Comparison of ENCODE assay signal across 8 mouse cellular contexts in the genomic region with DNA sequence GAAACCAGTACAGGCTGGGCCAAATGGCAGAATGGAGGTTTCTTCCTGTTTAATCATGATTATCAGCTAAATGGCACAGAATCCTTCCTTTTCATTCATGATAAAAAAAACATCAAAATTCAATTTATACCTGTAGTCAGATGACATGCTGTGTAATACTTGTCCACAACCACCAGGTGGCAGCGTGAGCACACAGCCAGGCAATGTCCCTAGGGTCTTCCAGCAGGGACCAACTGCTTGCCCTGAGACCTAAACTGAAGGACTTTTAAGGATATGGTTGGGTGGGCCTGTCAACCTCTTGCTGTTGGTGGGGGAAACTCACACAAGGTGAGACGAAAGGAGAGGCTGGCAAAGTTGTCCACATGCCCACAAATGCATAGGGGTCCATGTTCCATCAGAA. TPM values are rescaled to one million over a fixed set of nuclear protein-coding genes. Genes with fewer than 3 reads are reported as not detected.
A peak's percentile ranks its signal among the peaks of the same experiment; 100 is the strongest.
DNase-seq lines count a peak whose midpoint lies in the region; ATAC-seq and TF ChIP-seq lines count a peak whose summit lies in the region.

No protein-coding gene starts in this region.

- H3K9ac ChIP-seq in kidney, embryonic 14.5 days (ENCODE audit: low read depth, low read length) = no peak overlapping the region
- no peak overlapping the region for H3K9ac ChIP-seq in CH12.LX (ENCODE audit: insufficient read depth, low read depth)
- peak overlapping the region; percentile 24; the same call in 1 of the 2 replicates for H3K9ac ChIP-seq in midbrain, postnatal 0 days (replicated peaks; ENCODE audit: low read length, poor library complexity, severe bottlenecking)

- H3K9me3 ChIP-seq in kidney, embryonic 14.5 days (ENCODE audit: control insufficient read depth, low read length) = no peaks in the 10 kb centered on the region
- H3K9me3 ChIP-seq in CH12.LX (replicated peaks; ENCODE audit: low read length) = no peaks in the 10 kb centered on the region
- H3K9me3 ChIP-seq in midbrain, postnatal 0 days (ENCODE audit: low read length) = no peaks in the 10 kb centered on the region

- no peaks in the 10 kb centered on the region for H3K79me2 ChIP-seq in CH12.LX (replicated peaks; ENCODE audit: control insufficient read depth, extremely low read depth, insufficient read depth, poor library complexity, severe bottlenecking)

- H3K4me3 ChIP-seq in kidney, embryonic 14.5 days (ENCODE audit: low read length) = no peak overlapping the region
- H3K4me3 ChIP-seq in CH12.LX (replicated peaks in 1 of 3; ENCODE audit: low read depth in 2 of 3, low read length in 2 of 3, poor library complexity in 1 of 3) = no peak overlapping the region
- H3K4me3 ChIP-seq in midbrain, postnatal 0 days (ENCODE audit: low read depth, low read length) = no peak overlapping the region

- no peak for TF ChIP-seq EP300 in CH12.LX (IDR thresholded peaks at IDR 0.05; ENCODE audit: low read length)

- no peak overlapping the region for H3K27ac ChIP-seq in kidney, embryonic 14.5 days (ENCODE audit: low read depth, low read length)
- no peak overlapping the region for H3K27ac ChIP-seq in CH12.LX (ENCODE audit: insufficient read depth, low read depth)
- H3K27ac ChIP-seq in midbrain, postnatal 0 days (ENCODE audit: low read depth, low read length) = no peak overlapping the region

- WGBS in kidney, embryonic 14.5 days = 4% methylated on average over 2 of the region's 2 CpGs
- WGBS in midbrain, postnatal 0 days = 2% methylated on average over 2 of the region's 2 CpGs

- peaks cover 42% of the 10 kb centered on the region for H3K36me3 ChIP-seq in kidney, embryonic 14.5 days (ENCODE audit: control insufficient read depth, insufficient read depth, low read length)
- peaks cover 70 to 98% of the 10 kb centered on the region in 2 experiments for H3K36me3 ChIP-seq in CH12.LX (replicated peaks in 1 of 2; ENCODE audit: control insufficient read depth in 1 of 2, insufficient read depth in 1 of 2, low read length in 1 of 2)
- H3K36me3 ChIP-seq in midbrain, postnatal 0 days (ENCODE audit: insufficient read depth, low read length) = peaks cover 30% of the 10 kb centered on the region

- no peak for TF ChIP-seq POLR2A in CH12.LX (IDR thresholded peaks at IDR 0.05; ENCODE audit: low read depth, low read length)

- peak; percentile 93 to 97 for TF ChIP-seq CTCF in CH12.LX (conservative IDR thresholded peaks at IDR 0.05 in 1 of 2, IDR thresholded peaks at IDR 0.05 in 1 of 2; ENCODE audit: low read depth in 2 of 2, low read length in 2 of 2)
- TF ChIP-seq CTCF in midbrain, postnatal 0 days (IDR thresholded peaks at IDR 0.05) = peak; percentile 99

- no peaks in the 10 kb centered on the region for H3K4me1 ChIP-seq in kidney, embryonic 14.5 days (ENCODE audit: control insufficient read depth, insufficient read depth, low read length)
- peaks cover 0 to 4% of the 10 kb centered on the region in 2 experiments; a peak in 1 of 4 replicates for H3K4me1 ChIP-seq in CH12.LX (ENCODE audit: control insufficient read depth in 1 of 2, insufficient read depth in 2 of 2)
- H3K4me1 ChIP-seq in midbrain, postnatal 0 days (ENCODE audit: insufficient read depth, low read length) = no peaks in the 10 kb centered on the region

- no peaks in the 10 kb centered on the region for H3K27me3 ChIP-seq in kidney, embryonic 14.5 days (ENCODE audit: control insufficient read depth, insufficient read depth, low read length)
- no peaks in the 10 kb centered on the region for H3K27me3 ChIP-seq in CH12.LX (replicated peaks)
- no peaks in the 10 kb centered on the region for H3K27me3 ChIP-seq in midbrain, postnatal 0 days (ENCODE audit: insufficient read depth, low read length)

- intact Hi-C loops in gastrocnemius, postnatal 14 days (cut with DNase I; ENCODE audit: low total_unique reads) = loop anchor here (5.0 kb wide), 1 partner anchor 51 kb away; no protein-coding TSS in a partner anchor
- intact Hi-C loops in left cerebral cortex, postnatal 4 days (cut with DNase I) = loop anchor here (5.0 kb wide), 1 partner anchor 196 kb away; no protein-coding TSS in a partner anchor

- no peak overlapping the region for H3K4me2 ChIP-seq in kidney, embryonic 14.5 days (replicated peaks; ENCODE audit: low read depth, low read length)
- no peak overlapping the region for H3K4me2 ChIP-seq in CH12.LX (ENCODE audit: insufficient read depth, low read depth, poor library complexity, severe bottlenecking)
- H3K4me2 ChIP-seq in midbrain, postnatal 0 days (ENCODE audit: low read depth, low read length, poor library complexity, severe bottlenecking) = no peak overlapping the region

- dilution Hi-C loops in CH12.LX (cut with MboI; ENCODE audit: extremely low pct_ligation_motif_present, extremely low pct_unique_long_range_greater_than_20kb, low sequenced_read_pairs) = no loop called here

- in situ Hi-C loops in CH12.LX (cut with MboI; ENCODE audit: low pct_ligation_motif_present, low pct_unique_long_range_greater_than_20kb, low sequenced_read_pairs) = no loop called here

- ATAC-seq in kidney, embryonic 14.5 days (ENCODE audit: low FRiP score, low TSS enrichment) = no peak
- ATAC-seq in midbrain, postnatal 0 days (ENCODE audit: low FRiP score) = no peak

- peak; percentile 96 for TF ChIP-seq RAD21 in CH12.LX (IDR thresholded peaks at IDR 0.05; ENCODE audit: low read depth, low read length)

- DNase-seq in kidney, adult 18-20 months = peak; percentile 47
- peak; percentile 67 for DNase-seq in CH12.LX (ENCODE audit: extremely low read depth)
- DNase-seq in adrenal gland, postnatal 36 days = peak; percentile 57 to 73
- peak; percentile 51 for DNase-seq in gastrocnemius, postnatal 14 days
- DNase-seq in left cerebral cortex, postnatal 4 days = peak; percentile 72
- DNase-seq in midbrain, postnatal 0 days (ENCODE audit: low spot score) = peak; percentile 81
- peak; percentile 38 for DNase-seq in yolk sac, embryonic 10.5 days (ENCODE audit: low spot score)

TF ChIP-seq in CH12.LX, 34 proteins besides CTCF, POLR2A, EP300 and RAD21 (continues in another document):
- TF ChIP-seq ELF1 (IDR thresholded peaks at IDR 0.05; ENCODE audit: low read depth, low read length) = no peak
- no peak for TF ChIP-seq HCFC1 (IDR thresholded peaks at IDR 0.05; ENCODE audit: low read depth, low read length)
- TF ChIP-seq SIN3A (IDR thresholded peaks at IDR 0.05; ENCODE audit: low read length) = peak; percentile 45; the same call in 1 of the 2 replicates
- TF ChIP-seq KAT2A (IDR thresholded peaks at IDR 0.05; ENCODE audit: insufficient replicate concordance, low read length) = 0 out of 2 replicates have a peak, but pooled peaks have one; percentile 56
- peak; percentile 48; the same call in 1 of the 2 replicates for TF ChIP-seq IRF4 (IDR thresholded peaks at IDR 0.05; ENCODE audit: low read depth, low read length)
- TF ChIP-seq MAX (IDR thresholded peaks at IDR 0.05; ENCODE audit: low read length) = peak; percentile 50; the same call in 1 of the 2 replicates
- TF ChIP-seq ZKSCAN1 (IDR thresholded peaks at IDR 0.05; ENCODE audit: borderline replicate concordance, low read depth, low read length) = no peak
- 0 out of 2 replicates have a peak, but pooled peaks have one; percentile 32 for TF ChIP-seq RCOR1 (conservative IDR thresholded peaks at IDR 0.05; ENCODE audit: low read depth, low read length)
- peak; percentile 96 for TF ChIP-seq SMC3 (IDR thresholded peaks at IDR 0.05; ENCODE audit: low read depth, low read length)
- peak; percentile 74 for TF ChIP-seq ZC3H11A (IDR thresholded peaks at IDR 0.05; ENCODE audit: low read depth, low read length)

RNA-seq across cellular contexts. Expression of gene Ndufaf8, which starts 12.3 kb away (rescaled TPM):
- 97.3 and 115 TPM in 2 replicates for polyA plus RNA-seq in kidney, embryonic 14.5 days (2014; fragmentation: Nextera tagmentation; extraction: Ambion mirVana)
- 88.0 and 103 TPM in 2 replicates for total RNA-seq in CH12.LX (2012; rRNA removed)
- total RNA-seq in CH12.LX (2014; rRNA removed) = 38.6 and 46.3 TPM in 2 replicates
- polyA plus RNA-seq in CH12.LX (2012; ENCODE audit: insufficient read length, low read depth) = 50.2 and 59.5 TPM in 2 replicates
- total RNA-seq in adrenal gland, postnatal 36 days (2021) = 10 to 100 TPM; 59.9 to 69.4 TPM
- 10 to 100 TPM; 36.5 to 45.6 TPM for total RNA-seq in gastrocnemius, postnatal 14 days (2021)
- total RNA-seq in left cerebral cortex, postnatal 4 days (2021) = 10 to 100 TPM; 27.9 to 29.6 TPM
- 32.9 and 64.8 TPM in 2 replicates for total RNA-seq in midbrain, postnatal 0 days (2014; rRNA removed)
- 56.8 and 57.0 TPM in 2 replicates for polyA plus RNA-seq in midbrain, postnatal 0 days (2015; fragmentation: Nextera tagmentation; extraction: Ambion mirVana)

RNA-seq across cellular contexts. Expression of gene Tepsin, which starts 12.5 kb away (rescaled TPM):
- polyA plus RNA-seq in kidney, embryonic 14.5 days (2014; fragmentation: Nextera tagmentation; extraction: Ambion mirVana) = 12.2 and 15.6 TPM in 2 replicates
- total RNA-seq in CH12.LX (2012; rRNA removed) (22.1 and 22.3 TPM in 2 replicates), CH12.LX (2014; rRNA removed) (13.7 and 14.5 TPM in 2 replicates)
- polyA plus RNA-seq in CH12.LX (2012; ENCODE audit: insufficient read length, low read depth) = 13.0 and 14.2 TPM in 2 replicates
- total RNA-seq in adrenal gland, postnatal 36 days (2021) = 10 to 100 TPM; 11.5 to 12.7 TPM
- 1 to 10 TPM; 5.1 to 6.6 TPM for total RNA-seq in gastrocnemius, postnatal 14 days (2021)
- 10 to 100 TPM; 18.9 to 19.5 TPM for total RNA-seq in left cerebral cortex, postnatal 4 days (2021)
- 28.6 and 32.1 TPM in 2 replicates for total RNA-seq in midbrain, postnatal 0 days (2014; rRNA removed)
- 14.9 and 17.6 TPM in 2 replicates for polyA plus RNA-seq in midbrain, postnatal 0 days (2015; fragmentation: Nextera tagmentation; extraction: Ambion mirVana)

RNA-seq across cellular contexts. Expression of gene Cep131, which starts 24.4 kb away (rescaled TPM):
- 19.9 and 28.1 TPM in 2 replicates for polyA plus RNA-seq in kidney, embryonic 14.5 days (2014; fragmentation: Nextera tagmentation; extraction: Ambion mirVana)
- total RNA-seq in CH12.LX (2012; rRNA removed) (15.9 and 20.9 TPM in 2 replicates), CH12.LX (2014; rRNA removed) (1.7 and 2.3 TPM in 2 replicates)
- 10.2 and 12.7 TPM in 2 replicates for polyA plus RNA-seq in CH12.LX (2012; ENCODE audit: insufficient read length, low read depth)
- 100 to 1,000 TPM in 1 of 2 experiments, 10 to 100 TPM in 1; 35.5 to 207 TPM for total RNA-seq in adrenal gland, postnatal 36 days (2021)
- total RNA-seq in gastrocnemius, postnatal 14 days (2021) = 1 to 10 TPM; 7.9 to 8.5 TPM
- total RNA-seq in left cerebral cortex, postnatal 4 days (2021) = 10 to 100 TPM; 49.8 to 53.8 TPM
- total RNA-seq in midbrain, postnatal 0 days (2014; rRNA removed) = 17.7 and 19.0 TPM in 2 replicates
- 25.4 and 27.7 TPM in 2 replicates for polyA plus RNA-seq in midbrain, postnatal 0 days (2015; fragmentation: Nextera tagmentation; extraction: Ambion mirVana)

RNA-seq across cellular contexts. Expression of gene Slc38a10, which starts 40.1 kb away (rescaled TPM):
- polyA plus RNA-seq in kidney, embryonic 14.5 days (2014; fragmentation: Nextera tagmentation; extraction: Ambion mirVana) = 81.2 and 89.0 TPM in 2 replicates
- 86.2 and 97.6 TPM in 2 replicates for total RNA-seq in CH12.LX (2012; rRNA removed)
- 42.8 and 47.1 TPM in 2 replicates for total RNA-seq in CH12.LX (2014; rRNA removed)
- 75.6 and 83.7 TPM in 2 replicates for polyA plus RNA-seq in CH12.LX (2012; ENCODE audit: insufficient read length, low read depth)
- 100 to 1,000 TPM; 156 to 163 TPM for total RNA-seq in adrenal gland, postnatal 36 days (2021)
- 10 to 100 TPM; 56.1 to 60.8 TPM for total RNA-seq in gastrocnemius, postnatal 14 days (2021)
- 100 to 1,000 TPM; 113 to 119 TPM for total RNA-seq in left cerebral cortex, postnatal 4 days (2021)
- total RNA-seq in midbrain, postnatal 0 days (2014; rRNA removed) = 171 and 175 TPM in 2 replicates
- 108 and 111 TPM in 2 replicates for polyA plus RNA-seq in midbrain, postnatal 0 days (2015; fragmentation: Nextera tagmentation; extraction: Ambion mirVana)
